Mouse (Mus musculus): ENCODE data around the gene Tnfrsf1b. TPM values are rescaled to one million over a fixed set of nuclear protein-coding genes. Genes with fewer than 3 reads are reported as not detected.
A peak's percentile ranks its signal among the peaks of the same experiment; 100 is the strongest.

Tnfrsf1b gene
- polyA plus RNA-seq (2016; fragmentation: Nextera tagmentation; extraction: Ambion mirVana) = 1.6 and 1.9 TPM in 2 replicates

DNA sequence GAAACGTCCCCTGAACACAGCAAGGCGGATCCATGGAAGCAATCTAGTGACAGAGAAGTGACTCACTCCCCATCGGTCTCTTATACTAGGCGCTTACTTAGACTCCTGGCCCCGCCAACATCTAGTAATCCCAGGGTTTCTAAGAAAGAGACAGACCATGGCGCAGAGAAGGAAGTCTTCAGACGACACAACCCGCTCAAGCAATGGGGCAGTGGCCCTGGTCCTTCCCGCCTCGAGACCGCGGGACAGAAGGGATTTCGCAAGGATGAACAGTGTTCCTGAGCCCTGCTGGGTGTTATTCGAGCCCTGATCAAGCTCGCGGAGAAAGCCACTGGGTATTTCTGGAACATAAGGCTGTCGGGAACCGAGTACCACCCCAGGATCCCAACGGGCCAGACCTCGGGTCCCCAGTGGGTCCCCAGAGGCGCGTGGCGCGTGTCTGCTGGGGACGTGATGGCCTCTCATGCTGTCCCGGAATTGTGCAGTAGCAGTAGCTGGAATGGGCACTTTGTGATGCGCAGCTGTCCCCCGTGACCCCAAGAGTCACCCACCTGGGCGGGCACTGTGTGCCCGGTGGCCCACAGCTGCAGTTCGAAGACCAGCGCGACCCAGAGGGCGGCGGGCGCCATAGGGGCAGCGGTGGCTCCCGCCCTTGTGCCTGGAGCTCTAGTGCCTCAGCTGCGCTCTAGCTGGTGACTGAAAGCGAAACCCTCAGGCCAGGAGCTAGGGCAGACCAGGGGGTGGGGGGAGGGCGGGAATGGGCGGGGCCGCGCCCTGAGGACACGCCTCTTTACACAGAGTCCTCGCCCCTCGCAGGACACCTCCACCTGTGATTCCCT lies at the start of gene Tnfrsf1b:
Tnfrsf1b (minus strand) TSS at position 698 of the 839 bp plus-strand sequence.
- H3K4me1 ChIP-seq = peaks cover 10% of the 10 kb centered on the region; the same call in 1 of the 2 replicates
- WGBS = 1% methylated on average over 47 of the region's 47 CpGs
- H3K27ac ChIP-seq (replicated peaks) = no peak within 1 kb of the TSS; the same call in 1 of the 2 replicates
- H3K4me3 ChIP-seq = peak within 1 kb of the TSS; percentile 57
- H3K27me3 ChIP-seq (replicated peaks; ENCODE audit: low read depth, poor library complexity, severe bottlenecking) = peaks cover 38% of the 10 kb centered on the region
- no peaks in the 10 kb centered on the region for H3K9me3 ChIP-seq
- no peaks in the 10 kb centered on the region for H3K36me3 ChIP-seq (replicated peaks)
- peak; percentile 53 for DNase-seq (ENCODE audit: low spot score)

DNA sequence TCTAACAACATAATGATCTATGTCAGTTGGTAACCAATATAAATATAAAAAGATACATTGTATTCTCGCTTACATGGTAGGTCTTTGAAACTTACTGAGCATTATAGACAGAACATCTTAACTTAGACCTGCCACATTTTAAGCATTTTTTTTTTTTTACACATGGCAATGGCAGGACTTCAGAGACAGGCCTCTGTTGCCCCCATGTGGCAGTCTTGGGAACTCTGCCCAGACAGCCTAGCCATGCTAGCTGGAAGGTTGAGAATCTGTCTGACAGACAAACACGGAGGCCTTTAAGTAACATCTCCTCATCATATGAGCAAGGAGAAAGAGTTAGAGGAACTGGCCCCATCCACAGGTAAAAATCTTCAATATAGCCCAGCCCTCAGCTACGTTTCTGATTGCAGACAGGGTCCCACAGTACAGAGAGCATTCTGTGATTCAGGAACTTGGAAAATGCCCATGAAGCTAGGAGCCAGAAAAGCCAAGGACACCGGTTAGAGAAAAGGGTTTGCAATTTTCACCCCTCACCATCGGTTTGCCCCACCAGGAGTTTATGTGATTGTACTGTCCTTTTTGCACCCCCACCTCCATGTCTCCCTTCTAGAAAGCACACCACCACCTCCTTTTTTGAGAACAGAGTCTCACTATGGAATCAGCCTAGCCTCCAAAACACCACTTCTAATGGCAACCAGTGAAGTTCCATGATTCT lies 49.1 kb upstream of the Tnfrsf1b start:
- no peaks in the 10 kb centered on the region for H3K36me3 ChIP-seq (replicated peaks)
- no peaks in the 10 kb centered on the region for H3K4me1 ChIP-seq
- no peak overlapping the region for H3K27ac ChIP-seq (replicated peaks)
- no peak overlapping the region for H3K4me3 ChIP-seq
- H3K27me3 ChIP-seq (replicated peaks; ENCODE audit: low read depth, poor library complexity, severe bottlenecking) = no peaks in the 10 kb centered on the region
- no peaks in the 10 kb centered on the region for H3K9me3 ChIP-seq
- 52% methylated on average over 5 of the region's 5 CpGs for WGBS
- DNase-seq (ENCODE audit: low spot score) = peak; percentile 58

DNA sequence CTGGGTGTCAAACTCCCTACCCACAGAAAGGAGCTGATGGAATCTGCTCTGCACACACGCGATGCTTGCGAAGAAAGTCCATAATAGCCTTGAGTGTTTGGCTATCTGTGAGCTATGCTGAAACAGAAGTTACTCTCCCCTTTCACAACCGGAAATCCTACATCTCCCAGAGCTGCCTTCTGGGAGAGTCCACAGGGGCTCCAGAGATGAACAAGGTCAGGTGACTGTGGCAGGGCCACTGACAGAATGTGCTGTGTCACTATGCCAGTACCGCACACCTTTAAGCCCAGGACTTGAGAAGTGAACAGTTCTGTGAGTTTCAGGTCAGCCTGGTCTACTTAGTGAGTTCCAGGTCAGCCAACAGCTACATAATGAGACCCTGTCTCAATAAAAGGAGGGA lies 47.9 kb upstream of the Tnfrsf1b start:
- DNase-seq (ENCODE audit: low spot score) = no peak
- H3K27me3 ChIP-seq (replicated peaks; ENCODE audit: low read depth, poor library complexity, severe bottlenecking) = no peaks in the 10 kb centered on the region
- no peaks in the 10 kb centered on the region for H3K9me3 ChIP-seq
- 79% methylated on average over 5 of the region's 5 CpGs for WGBS
- no peaks in the 10 kb centered on the region for H3K4me1 ChIP-seq
- H3K36me3 ChIP-seq (replicated peaks) = no peaks in the 10 kb centered on the region
- H3K4me3 ChIP-seq = no peak overlapping the region
- no peak overlapping the region for H3K27ac ChIP-seq (replicated peaks)

DNA sequence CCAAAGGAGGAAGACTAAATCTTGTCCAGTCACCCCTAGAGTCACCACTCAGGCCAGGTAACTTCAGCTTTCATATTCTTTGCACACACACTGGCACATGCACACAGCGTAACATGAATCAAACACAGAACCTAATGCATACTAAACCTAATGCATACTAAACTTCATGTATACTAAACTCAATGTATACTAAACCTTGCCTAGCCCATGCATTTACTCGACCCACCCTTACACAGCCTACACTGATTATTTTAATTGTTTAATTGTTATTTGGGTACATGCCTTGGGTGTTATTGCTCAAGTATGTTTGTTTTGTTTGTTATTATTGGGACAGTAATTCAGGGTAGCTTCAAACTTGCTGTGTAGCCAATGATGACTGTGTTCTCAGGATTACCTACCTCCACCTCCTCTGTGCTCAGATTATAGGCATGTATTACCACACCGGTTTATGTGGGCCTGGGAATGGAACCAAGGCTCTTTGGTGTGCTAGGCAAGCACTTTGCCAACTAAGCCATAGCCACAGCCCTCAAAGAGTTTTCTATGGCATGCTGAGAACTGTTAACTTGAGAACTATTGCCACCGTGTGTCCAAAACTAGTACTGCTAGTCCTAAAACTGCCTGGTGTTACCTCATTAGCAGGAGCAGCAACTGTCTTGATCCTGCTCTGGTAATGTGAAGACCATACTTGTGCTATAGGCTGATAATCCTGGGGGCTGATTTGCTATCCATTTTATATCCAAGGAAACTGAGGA lies 39.9 kb upstream of the Tnfrsf1b start:
- WGBS = 53% methylated on average over 4 of the region's 4 CpGs
- peak; percentile 59 for DNase-seq (ENCODE audit: low spot score)
- Histone ChIP-seq H3K4me3 (no peak overlapping the region), H3K4me1 (no peaks in the 10 kb centered on the region), H3K27me3 (replicated peaks; ENCODE audit: low read depth, poor library complexity, severe bottlenecking) (no peaks in the 10 kb centered on the region), H3K9me3 (no peaks in the 10 kb centered on the region), H3K27ac (replicated peaks) (no peak overlapping the region), H3K36me3 (replicated peaks) (no peaks in the 10 kb centered on the region)

DNA sequence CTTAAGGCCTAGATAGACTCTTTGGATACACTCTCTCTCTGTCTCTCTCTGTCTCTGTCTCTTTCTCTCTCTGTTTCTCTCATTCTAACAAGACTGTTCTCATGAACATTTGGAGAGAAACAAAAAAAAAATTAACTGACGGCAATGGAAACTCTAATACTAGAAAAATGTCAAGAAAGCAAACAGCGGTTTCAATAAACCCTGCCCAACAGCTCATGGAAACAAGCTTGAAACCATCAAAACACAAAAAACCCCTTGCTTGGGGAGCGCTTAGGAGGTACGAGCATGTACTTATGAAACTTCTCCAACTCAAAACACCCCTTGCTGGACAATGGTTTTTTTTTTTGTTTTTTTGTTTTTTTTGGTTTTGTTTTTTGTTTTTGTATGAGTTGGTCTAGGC lies 38.0 kb upstream of the Tnfrsf1b start:
- Histone ChIP-seq H3K4me1 (no peaks in the 10 kb centered on the region), H3K27ac (replicated peaks) (no peak overlapping the region), H3K4me3 (no peak overlapping the region), H3K27me3 (replicated peaks; ENCODE audit: low read depth, poor library complexity, severe bottlenecking) (no peaks in the 10 kb centered on the region), H3K36me3 (replicated peaks) (no peaks in the 10 kb centered on the region), H3K9me3 (no peaks in the 10 kb centered on the region)
- DNase-seq (ENCODE audit: low spot score) = no peak
- WGBS = 92% methylated on average over 4 of the region's 4 CpGs

DNA sequence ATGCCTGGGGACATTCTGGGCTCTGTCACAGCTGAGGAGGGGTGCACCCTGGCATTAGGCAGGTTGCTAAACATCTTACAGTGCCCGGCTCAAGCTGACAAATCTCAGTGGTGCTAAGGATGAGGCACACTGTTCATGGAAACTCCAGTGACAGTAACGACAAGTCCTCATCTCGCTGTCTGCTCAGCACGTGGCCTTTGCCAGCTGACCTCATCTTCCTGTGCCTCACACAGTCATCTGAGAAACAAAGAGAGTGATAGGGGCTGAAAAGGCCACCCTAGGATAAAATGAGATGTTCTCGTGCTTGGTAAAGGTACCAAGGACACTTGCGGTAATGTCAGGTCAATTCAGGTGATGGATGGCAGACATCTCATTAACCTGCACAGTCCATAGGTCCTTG lies 36.8 kb upstream of the Tnfrsf1b start:
- 72% methylated on average over 6 of the region's 6 CpGs for WGBS

DNA sequence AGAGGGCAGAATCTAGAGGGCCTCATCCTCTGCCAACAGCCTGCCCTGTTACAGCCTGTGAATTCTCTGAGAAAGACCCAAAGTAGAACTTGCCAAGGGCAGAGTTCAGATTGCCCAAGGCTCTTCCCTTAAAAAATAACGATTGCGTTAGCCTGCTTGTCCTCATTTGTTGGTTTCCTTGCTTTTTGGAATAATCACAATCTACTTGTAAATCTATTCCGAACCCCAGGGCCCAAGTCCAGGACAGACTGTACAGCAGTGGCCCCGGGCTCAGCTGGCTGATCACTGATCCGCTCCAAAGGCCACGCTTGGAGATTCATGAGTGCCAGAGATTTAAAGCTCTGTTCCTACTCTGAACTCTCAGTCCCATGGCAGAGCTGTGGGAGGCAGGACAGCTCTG lies 34.3 kb upstream of the Tnfrsf1b start:
- WGBS = 89% methylated on average over 6 of the region's 6 CpGs

More for the DNA sequence above, 36.8 kb upstream of the Tnfrsf1b start:
- Histone ChIP-seq H3K27ac (replicated peaks) (no peak overlapping the region), H3K4me3 (no peak overlapping the region), H3K27me3 (replicated peaks; ENCODE audit: low read depth, poor library complexity, severe bottlenecking) (no peaks in the 10 kb centered on the region), H3K9me3 (no peaks in the 10 kb centered on the region), H3K36me3 (replicated peaks) (no peaks in the 10 kb centered on the region), H3K4me1 (no peaks in the 10 kb centered on the region)
- no peak for DNase-seq (ENCODE audit: low spot score)

DNA sequence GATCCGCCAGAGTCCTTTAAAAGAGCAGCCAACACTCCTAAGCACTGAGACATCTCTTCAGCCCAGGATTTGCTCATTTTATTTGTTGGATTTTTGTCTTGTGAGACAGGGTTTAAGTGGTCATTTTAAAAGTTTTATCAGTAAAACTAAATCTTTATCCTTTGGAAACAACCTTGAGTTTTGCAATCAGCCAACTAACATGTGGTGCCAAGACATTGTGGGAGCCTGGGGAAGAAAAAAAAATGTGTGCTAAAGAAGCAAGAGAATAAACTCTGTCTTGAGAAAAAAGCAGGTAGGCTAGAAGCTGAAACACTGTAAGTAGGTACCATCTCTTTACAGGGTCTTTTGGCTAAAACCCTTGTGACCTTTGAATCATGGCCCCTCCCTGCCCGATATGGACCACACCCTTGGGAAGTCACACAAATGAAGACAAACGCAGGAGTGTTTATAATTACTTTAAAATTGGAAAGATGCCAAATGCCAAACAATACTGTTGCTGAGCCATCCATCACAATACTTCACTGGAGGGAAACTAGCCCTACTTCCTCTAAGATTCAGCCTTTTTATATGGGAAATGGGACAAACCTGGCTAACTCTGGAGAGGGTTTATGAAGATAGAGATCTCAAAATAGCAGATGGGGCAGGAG lies 32.2 kb upstream of the Tnfrsf1b start:
- Histone ChIP-seq H3K4me3 (no peak overlapping the region), H3K27ac (replicated peaks) (no peak overlapping the region), H3K36me3 (replicated peaks) (no peaks in the 10 kb centered on the region), H3K27me3 (replicated peaks; ENCODE audit: low read depth, poor library complexity, severe bottlenecking) (no peaks in the 10 kb centered on the region), H3K4me1 (no peaks in the 10 kb centered on the region), H3K9me3 (no peaks in the 10 kb centered on the region)
- no peak for DNase-seq (ENCODE audit: low spot score)
- 87% methylated on average over 3 of the region's 3 CpGs for WGBS

More for the DNA sequence above, 34.3 kb upstream of the Tnfrsf1b start:
- DNase-seq (ENCODE audit: low spot score) = no peak
- Histone ChIP-seq H3K27ac (replicated peaks) (no peak overlapping the region), H3K4me1 (no peaks in the 10 kb centered on the region), H3K4me3 (no peak overlapping the region), H3K27me3 (replicated peaks; ENCODE audit: low read depth, poor library complexity, severe bottlenecking) (no peaks in the 10 kb centered on the region), H3K9me3 (no peaks in the 10 kb centered on the region), H3K36me3 (replicated peaks) (no peaks in the 10 kb centered on the region)

DNA sequence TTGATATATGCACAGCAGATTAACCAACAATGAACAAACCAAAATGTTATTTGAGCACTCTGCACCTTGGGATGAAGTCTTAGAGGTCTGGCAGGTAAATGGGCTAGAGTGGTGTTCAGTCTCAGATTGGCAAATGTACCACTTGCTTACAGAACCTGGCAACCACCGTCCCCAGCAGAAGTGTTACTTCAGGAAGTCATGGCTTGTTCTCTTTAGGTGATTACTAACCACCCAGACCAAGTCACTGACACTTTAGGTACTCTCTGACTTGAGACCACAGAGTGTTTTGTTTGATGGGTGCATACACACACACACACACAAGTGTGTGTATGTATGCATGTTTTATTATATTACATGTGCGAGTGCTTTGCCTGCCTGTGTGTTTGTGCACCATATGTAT lies 31.6 kb upstream of the Tnfrsf1b start:
- Histone ChIP-seq H3K4me1 (no peaks in the 10 kb centered on the region), H3K27me3 (replicated peaks; ENCODE audit: low read depth, poor library complexity, severe bottlenecking) (no peaks in the 10 kb centered on the region), H3K4me3 (no peak overlapping the region), H3K36me3 (replicated peaks) (no peaks in the 10 kb centered on the region), H3K27ac (replicated peaks) (no peak overlapping the region), H3K9me3 (no peaks in the 10 kb centered on the region)
- WGBS = 87% methylated on average over 2 of the region's 2 CpGs
- DNase-seq (ENCODE audit: low spot score) = no peak

DNA sequence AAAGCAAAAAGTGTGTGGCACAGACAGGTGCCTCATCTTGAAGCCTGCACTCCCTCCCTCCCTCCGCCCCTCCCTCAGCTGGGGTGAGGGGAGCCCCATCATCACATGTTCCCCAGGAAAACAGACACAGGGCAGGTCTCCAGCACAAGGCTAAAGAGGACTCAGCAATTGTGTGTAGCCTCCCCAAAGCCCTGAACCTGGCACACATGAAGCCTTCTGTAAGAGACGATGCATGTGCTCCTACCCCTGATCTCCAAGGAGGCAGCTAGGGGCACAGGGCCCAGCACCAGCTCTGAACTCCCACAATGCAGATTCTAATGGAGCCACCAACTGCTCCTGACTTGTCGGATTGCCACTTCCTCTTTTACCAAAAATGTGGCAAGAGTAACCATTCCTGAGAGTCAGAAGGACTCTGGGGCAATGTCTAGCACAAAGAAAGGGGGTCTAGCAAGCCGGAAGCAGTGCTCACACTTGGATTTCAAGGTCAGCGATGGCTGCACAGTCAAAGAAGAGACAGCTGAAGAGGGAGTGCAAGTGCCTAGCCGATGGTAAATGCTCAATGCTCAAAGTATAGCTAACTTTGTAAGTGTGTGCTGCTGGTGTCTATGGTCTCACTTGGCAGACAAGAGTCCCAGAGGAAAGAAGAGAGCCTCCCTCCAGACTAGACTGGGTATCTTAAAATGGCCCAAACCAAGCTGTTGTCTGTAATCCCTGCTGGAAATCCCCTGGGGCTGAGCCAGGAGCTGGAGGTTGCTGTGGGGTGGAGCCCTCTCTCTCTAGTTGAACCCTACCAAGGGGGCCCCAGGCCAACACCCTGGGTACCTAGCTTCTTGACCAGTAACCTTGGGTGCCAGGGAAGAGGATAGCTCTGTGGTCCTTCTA lies 29.9 kb upstream of the Tnfrsf1b start:
- Histone ChIP-seq H3K27me3 (replicated peaks; ENCODE audit: low read depth, poor library complexity, severe bottlenecking) (no peaks in the 10 kb centered on the region), H3K27ac (replicated peaks) (no peak overlapping the region), H3K9me3 (no peaks in the 10 kb centered on the region), H3K4me1 (no peaks in the 10 kb centered on the region), H3K36me3 (replicated peaks) (no peaks in the 10 kb centered on the region), H3K4me3 (no peak overlapping the region)
- DNase-seq (ENCODE audit: low spot score) = no peak
- WGBS = 81% methylated on average over 6 of the region's 6 CpGs

DNA sequence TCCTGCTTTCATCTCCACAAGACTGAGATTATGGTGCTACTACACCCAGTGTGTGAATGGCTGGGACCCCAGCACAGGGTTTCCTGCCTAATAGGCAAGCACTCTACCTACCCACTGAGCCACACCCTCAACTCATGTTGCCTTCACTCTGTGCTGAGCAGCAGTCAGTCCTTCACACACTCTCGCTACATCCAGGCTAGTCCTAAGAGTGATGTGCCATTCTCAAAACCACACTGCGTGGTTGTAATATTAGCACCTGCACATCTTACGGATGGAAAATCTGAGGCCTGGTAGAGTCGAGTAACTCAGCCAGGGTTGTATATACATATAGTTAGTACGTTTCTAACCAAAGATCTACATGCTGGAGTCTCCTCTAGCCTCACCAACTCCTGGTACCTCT lies 28.2 kb upstream of the Tnfrsf1b start:
- H3K36me3 ChIP-seq (replicated peaks) = no peaks in the 10 kb centered on the region
- no peaks in the 10 kb centered on the region for H3K27me3 ChIP-seq (replicated peaks; ENCODE audit: low read depth, poor library complexity, severe bottlenecking)
- H3K4me3 ChIP-seq = no peak overlapping the region
- no peaks in the 10 kb centered on the region for H3K9me3 ChIP-seq
- no peak for DNase-seq (ENCODE audit: low spot score)
- H3K27ac ChIP-seq (replicated peaks) = no peak overlapping the region
- no peaks in the 10 kb centered on the region for H3K4me1 ChIP-seq
- 95% methylated on average over 5 of the region's 5 CpGs for WGBS
